Mouse (Mus musculus) cerebellum, adult 9-10 months (tissue): ENCODE data around the gene Grk5.
"Not testable (repeated sequence)": the region's sequence is repeated elsewhere in the genome, so short reads cannot be mapped to it uniquely, and the experiment has no call there.

Experiments
- DNase-seq: peaks from one replicate; pipeline ENCODE4 v3.0.0; 2022

Gene Grk5

DNA sequence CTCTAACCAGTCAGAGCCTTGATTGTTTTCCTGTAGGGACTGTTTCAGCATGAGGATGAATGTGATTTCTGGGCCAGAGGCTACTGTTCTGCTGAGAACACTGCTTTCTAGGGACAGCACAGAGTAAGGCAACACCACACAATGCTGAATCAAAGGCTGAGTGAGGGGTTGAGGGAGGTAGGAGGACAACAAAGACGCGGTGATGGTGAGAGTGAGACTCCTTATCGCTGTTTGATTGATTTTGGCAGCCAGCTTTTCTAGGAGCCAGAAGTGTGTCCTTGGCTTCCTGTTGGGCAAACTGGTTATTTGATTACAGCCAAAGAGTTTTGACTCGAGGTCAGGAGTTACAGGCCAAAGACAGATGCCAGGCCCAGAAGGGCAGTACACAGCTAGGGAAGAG, 25.7 kb downstream of the Grk5 start:
- no peak for DNase-seq

DNA sequence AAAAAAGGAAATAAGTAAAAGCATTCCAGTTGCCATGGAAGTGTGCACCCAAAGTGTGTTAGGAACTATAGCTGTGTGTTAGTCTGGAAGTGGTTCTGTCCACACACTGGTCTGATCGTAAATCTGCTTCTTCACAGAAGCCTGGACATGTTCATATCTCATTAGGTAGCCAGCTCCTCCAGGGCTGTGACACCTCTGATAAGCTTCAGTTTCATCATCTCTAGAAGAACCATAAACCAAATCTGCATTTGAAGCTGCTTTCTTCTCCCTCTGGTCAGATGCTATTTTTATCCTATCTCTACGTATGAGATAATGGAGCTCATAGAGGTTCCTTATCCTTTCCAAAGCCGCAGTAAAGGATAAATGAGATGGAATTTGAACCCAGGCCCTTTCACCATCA, 26.3 kb downstream of the Grk5 start:
- no peak for DNase-seq

DNA sequence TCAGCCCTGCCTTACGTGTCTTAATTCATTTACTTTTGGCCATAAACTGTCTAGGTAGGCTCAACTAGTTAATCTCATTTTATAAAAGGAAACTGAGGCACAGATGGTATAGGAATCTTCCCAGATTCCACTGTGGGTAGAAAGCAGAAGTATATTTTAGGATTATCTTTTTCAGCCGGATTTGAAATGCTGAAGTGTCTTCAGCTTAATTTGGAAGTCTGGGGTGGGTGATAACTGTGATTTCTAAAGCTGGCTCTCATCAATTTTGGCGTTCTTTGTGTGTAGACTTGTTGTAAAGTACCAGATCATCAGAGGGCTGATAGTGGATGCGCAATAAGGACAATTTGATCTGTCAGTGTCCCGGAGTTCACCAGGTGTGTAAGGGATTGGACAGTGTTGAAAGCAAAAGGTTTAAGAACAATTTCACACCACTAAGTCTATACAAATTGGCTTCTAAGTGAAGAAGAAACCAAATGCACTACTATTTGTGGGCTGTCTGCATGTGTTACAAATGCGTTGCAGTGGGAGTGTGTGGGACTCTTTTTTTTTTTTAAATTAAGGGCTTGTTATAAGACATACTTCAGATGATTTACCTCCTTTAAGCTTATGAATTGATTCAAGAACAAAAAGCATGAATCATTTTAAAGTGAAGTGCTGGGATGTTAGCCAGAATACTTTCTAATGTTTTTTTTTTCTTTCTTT, 27.5 kb downstream of the Grk5 start:
- no peak for DNase-seq

DNA sequence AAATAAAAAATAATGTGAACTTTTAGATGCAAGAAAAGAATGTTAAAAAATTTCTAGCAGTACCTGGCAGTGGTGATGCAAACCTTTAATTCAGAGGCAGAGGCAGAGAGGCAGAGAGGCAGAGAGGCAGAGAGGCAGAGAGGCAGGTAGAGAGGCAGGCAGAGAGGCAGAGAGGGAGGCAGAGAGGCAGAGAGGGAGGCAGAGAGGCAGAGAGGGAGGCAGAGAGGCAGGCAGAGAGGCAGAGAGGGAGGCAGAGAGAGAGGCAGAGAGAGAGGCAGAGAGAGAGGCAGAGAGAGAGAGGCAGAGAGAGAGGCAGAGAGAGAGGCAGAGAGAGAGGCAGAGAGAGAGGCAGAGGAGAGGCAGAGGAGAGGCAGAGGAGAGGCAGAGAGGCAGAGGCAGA, 35.0 kb downstream of the Grk5 start:
- not testable (repeated sequence) for DNase-seq

DNA sequence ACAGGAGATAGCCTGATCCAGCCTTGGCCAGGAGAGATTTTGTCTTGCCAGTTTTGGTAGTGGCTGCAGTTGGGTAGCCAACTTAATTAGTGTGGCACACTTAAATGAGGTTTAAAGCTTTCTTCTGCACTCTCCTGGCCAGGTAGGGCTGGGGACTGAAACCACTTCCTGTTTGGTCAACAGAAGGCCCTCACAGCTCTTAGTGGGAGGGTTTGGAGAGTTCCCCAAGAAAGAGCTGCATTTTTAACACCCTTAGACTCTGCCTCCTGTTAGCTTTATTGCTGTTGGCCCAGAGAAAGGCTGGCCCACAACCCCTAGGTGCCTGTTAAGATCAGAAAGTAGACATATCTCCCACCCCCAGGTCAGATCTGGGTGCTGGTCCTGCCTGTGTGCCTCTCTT, 45.5 kb downstream of the Grk5 start:
- no peak for DNase-seq

DNA sequence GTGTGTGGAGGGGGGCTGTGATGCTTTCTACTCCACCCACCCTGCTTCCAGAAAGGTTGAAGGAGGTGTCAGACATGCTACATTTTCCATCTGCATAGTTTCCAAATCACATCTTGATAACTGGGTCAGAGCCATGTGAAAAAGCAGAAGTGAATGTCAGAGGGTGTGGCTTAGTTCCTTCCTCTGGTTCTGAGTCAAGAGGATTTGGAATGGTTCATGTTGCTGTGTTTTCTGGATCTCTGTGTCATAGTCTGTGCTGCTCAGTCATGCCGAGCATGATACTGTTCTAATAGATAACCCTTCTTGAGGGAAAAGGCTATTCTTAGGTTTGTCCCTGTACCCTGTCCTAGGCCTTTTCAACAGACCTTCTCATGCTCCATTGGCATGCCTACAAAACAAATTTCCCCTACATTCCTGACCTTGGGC, 50.4 kb downstream of the Grk5 start:
- DNase-seq: no peak

DNA sequence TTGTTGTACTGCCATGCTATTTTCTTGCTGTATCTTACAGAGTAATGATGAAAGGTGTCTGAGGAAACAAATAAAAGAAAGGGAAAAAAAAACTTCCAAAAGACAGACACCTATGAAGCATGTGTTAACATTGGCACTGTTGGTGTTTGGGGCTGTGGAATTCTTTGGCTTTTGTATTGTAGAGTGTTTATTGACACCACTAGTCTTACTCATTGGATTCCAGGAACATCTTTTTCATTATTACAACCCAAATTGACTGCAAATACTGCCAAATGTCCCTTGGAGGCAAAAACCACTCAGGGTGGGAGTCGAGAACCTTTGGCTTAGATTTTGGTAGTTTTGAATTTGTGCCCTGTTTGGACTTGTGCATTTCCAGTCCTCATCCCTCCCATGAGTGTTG, 51.3 kb downstream of the Grk5 start:
- DNase-seq: no peak

- peak; percentile 85 for DNase-seq
These were observed 56.3 kb downstream of the Grk5 start for GRCm38 (mm10) chr19:60945801-60946311.

DNA sequence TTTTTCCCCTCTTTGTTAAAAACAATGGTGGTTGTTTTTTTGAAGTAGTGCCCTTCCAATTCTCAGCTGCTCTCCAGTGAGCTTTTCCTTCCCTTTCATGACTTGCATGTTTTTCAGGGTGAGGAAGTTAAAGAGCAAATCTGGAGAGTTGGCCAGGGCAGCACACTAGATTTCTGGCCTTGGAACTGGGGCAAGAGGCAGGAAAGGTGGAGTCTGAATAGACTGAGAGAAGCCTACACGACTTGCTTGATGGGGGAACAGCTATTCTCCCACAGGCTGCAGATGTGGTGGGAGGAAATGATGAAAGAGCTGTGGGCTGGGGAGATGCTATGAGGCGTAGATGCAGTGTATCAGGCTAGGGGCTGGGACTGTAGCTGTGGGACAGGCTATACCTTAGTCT, 57.1 kb downstream of the Grk5 start:
- DNase-seq: no peak

GRCm38 (mm10) chr19:60948996-60949395, 59.4 kb downstream of the Grk5 start:
- DNase-seq: no peak

DNA sequence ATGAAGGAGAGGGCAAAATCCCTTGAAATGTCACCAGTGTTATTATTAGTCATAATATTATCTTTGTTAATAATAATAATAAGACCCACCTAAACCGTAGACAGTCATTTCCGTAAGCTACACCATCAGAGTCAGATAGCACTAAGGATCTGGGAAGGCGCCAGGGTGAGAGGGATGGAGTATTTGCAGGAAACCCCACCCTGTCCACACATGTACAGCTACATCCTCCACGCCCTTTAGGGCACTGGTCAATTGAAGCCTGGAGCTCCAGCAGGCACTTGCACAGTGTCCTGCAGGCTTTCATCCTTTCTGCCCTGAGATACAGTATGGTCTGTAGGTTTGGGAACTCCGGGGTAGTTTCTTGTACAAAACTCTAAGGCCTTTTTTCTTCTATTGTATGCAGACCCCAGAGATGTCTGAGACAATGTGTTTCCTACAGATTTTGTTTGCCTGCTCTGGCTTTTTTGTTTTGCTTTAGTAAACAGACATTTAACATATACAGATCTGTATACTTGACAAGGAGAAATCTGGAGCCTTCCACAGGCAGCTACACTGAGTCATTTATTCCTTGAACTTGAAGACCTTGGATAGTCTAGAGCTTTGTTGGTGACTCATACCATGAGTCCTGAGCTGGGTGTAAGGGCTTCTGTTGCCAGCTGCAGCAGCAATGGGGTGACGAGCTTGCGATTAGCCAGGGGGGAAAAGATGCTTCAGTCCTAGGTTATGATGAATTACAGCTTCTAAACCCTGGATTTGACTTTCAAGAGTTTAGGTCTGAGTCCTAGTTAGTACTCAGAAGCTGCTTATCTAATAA, 60.7 kb downstream of the Grk5 start:
- DNase-seq: no peak

DNA sequence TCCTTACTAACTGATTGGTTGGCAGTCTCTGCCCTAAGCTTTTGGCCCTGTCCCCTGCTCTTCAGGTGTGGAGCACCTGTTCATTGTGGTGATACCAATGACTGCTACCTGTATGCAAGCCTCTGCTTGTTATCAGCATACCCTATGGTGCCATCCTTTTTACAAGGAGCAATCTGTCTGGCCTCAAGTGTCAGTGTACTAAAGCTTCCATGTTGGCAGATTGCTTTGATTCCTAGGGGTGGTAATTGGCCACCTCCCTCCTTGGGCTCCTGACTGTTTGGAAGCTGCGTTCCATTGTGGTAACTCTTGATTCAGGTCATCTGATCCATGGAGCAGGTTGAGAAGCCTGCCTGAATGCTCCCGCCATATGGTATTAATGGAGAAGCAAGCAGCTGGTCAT, 65.6 kb downstream of the Grk5 start:
- peak; percentile 87 for DNase-seq

DNA sequence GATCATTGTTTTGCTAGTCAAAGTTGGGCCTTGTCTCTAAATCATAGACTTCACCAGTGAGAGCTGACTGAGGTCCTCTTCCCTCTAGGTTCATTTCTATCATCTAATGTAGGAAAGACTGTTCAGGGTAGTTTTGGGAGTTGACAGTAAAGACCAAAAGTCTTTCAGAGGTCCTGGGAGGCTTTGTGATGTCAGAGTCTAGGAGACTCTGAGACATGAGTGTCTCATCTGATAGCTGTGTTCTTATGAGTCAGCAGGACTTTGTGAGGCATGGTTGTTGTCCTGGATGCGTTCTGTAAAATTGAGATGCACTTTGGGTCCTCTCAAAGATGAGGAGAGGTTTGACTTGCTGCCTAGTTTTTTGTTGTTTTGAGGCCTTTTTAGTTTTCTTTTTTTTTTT, 66.2 kb downstream of the Grk5 start:
- no peak for DNase-seq

- no peak for DNase-seq
These were observed 66.7 kb downstream of the Grk5 start for GRCm38 (mm10) chr19:60956198-60956750.

DNA sequence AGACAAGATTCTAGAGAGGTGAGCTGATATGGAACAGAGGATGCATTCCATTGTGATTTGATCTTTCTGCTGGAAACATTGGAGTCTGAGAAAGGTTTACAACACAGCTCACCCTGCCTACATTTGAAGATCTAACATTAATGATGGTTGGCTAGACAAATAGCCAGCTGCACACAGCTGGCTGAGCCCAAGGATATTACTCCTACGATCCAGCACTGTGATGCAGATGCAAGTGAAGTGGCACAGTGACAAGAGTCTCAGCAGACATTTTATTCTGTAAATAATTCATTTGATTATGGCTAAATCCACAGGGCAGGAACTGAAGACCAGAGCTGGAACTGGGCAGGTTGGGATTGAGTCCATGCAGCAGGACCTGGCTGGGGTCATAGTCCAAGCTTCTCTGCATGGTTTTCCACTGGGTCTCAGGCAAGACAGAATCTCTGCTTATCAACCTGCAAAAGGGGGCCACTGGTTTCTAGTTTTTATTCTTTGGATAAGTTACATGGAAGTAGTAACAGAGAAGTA, 70.2 kb downstream of the Grk5 start:
- no peak for DNase-seq

DNA sequence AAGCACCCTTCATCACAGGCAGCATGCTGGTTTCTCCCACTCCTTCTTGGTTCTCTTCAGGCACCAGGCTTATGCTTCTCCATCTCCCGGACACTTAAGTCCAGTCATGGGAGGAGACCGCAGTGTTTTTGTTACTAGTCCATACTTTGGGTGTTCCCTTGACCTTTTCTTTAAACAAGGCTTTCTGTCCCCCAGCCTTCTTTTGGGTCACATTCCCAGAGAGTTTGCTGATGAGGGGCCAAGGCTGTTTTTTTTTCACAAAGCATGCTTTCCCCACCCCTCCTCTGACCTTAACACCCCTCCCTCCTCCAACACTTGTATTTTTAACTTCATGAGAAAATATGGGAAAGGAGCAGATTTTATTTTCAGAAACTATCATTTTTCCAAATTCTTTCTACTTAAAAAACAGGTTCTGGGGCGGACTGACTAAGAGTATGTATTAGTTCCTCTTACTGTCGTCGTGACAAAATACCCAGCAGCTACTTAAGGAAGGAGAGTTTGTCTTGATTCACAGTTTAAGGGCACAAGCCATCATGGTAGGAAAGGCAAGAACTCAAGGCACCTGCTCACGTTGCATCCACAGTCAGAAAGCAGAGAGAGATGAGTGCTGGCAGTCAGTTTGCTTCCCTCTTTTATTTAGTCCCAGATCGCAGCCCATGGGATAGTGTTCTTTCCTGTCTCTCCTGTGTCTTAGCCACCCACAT, 73.0 kb downstream of the Grk5 start:
- no peak for DNase-seq

- DNase-seq: no peak
These were observed 78.4 kb downstream of the Grk5 start for GRCm38 (mm10) chr19:60967909-60968308.

DNA sequence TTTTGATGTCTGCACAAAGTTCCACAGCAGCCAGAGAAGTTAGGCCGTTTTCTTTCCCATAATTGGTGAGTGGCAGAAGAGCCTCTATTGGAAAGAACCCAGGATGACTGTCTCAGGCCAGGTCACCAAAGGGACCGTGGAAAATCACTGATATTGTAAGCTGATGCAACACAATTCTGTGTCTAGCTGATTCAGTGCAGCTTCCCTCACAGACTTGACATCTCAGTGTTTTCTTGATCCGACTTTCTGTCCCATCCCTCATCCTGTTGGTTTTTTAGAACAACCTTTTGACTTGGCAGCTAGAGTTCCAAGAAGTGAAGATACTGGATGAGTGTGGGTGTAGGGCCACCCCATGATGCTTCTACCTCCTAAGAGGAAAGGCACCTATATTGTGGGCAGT, 80.9 kb downstream of the Grk5 start:
- DNase-seq: no peak

GRCm38 (mm10) chr19:60971598-60971997, 82.0 kb downstream of the Grk5 start:
- no peak for DNase-seq

DNA sequence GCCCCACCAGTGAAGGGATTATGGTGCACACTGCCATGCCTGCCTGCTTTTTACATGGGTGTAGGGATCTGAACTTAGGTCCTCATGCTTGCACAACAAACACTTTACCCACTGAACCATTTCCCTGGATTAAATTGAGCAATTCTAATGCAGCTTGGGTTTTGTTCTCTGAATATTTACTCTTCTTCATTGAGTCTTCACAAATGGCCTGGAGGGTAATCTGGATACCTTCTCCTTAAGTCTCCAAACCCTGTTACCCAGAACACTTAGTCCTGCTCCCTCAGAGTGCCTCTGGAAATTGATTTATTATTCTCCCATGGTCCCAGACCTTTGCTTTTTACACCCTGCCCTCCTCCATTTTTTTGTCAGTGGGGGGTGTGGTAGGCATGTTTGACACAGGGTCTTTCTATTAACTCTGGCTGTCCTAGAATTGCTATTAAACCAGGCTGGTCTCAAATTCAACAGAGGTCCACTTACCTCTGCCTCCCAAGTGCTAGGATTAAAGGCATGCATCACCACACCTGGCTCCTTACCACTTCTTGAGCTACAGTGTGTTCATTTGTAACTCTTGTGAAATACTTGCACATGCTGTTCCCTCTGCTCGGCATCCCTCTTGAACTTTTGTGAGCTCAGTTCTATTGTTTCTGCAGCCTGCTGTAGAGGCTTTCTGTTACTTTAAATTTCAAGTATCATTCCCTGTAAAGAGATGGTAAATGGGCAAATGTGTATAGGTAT, 82.9 kb downstream of the Grk5 start:
- no peak for DNase-seq

DNA sequence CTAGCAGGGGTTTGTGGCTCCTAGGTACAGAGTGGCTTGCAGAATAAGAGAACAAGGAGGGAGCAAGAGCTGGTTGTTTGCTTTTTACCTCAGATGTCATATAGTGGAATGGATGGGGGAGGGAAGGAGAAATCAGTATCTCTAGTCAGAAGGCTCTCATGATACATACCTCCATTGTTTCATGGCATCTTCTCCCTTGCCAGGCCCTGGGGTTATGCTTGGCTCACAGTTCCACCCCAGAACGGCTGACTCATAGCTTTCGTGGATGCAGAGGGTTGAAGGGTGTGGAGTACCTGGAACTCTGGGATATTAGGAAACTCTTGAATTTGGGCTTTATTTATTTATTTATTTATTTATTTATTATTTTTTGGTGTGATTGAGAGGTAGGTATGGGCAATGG, 84.0 kb downstream of the Grk5 start:
- no peak for DNase-seq

DNA sequence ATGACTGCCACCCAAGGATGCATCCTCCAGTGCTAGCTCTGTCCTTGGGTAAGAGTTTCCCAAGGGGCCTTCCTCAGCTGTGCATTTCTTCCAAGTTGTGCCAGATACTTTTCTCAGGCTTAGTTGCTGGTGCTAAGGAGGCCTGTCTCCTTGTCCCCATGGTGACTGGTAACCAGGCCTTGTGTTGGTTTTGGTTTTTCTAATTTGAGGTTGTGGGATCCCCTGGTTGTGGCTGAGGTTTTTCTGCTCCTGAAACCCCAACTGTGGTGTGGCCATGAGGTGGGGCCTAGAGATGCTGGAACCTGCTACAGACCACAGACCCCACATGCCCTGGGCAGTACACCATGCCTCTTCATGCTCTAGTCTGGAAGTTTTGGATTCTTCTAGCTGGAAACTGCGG, 90.0 kb downstream of the Grk5 start:
- no peak for DNase-seq
